Mouse (Mus musculus) midbrain, embryonic 11.5 days (tissue): ENCODE results near the gene Smarce1. TPM values are rescaled to one million over a fixed set of nuclear protein-coding genes. Genes with fewer than 3 reads are reported as not detected.
"Not testable (repeated sequence)": the region's sequence is repeated elsewhere in the genome, so short reads cannot be mapped to it uniquely, and the experiment has no call there.

Experiments used
- ATAC-seq: fragments of 200-750 bp; cut with Nextera tagmentation; 2 replicates; pipeline ENCODE4 v1.8.0; 2017; ENCODE audit warnings: moderate TSS enrichment, moderate library complexity; ENCODE audit not compliant: low FRiP score
- DNase-seq: peaks from one replicate; pipeline ENCODE4 v3.0.0; 2015; ENCODE audit warnings: low spot score; ENCODE audit errors: missing footprints
- H3K27ac ChIP-seq: fragments of 300-500 bp; sonication (generic); 2 replicates; pipeline ENCODE4 v1.5.1; 2014; ENCODE audit warnings: low read depth, low read length
- H3K27me3 ChIP-seq: fragments of 300-500 bp; sonication (generic); 2 replicates; pipeline ENCODE4 v1.6.1; 2014; ENCODE audit warnings: mild to moderate bottlenecking, low read length, moderate library complexity, mixed read lengths; ENCODE audit not compliant: control insufficient read depth, insufficient read depth
- H3K36me3 ChIP-seq: fragments of 300-500 bp; sonication (generic); 2 replicates; pipeline ENCODE4 v1.6.1; 2014; ENCODE audit warnings: mild to moderate bottlenecking, low read length, moderate library complexity, mixed read lengths; ENCODE audit not compliant: control insufficient read depth, insufficient read depth
- H3K4me1 ChIP-seq: fragments of 300-500 bp; sonication (generic); 2 replicates; pipeline ENCODE4 v1.6.1; 2014; ENCODE audit warnings: low read length; ENCODE audit not compliant: control insufficient read depth, insufficient read depth
- H3K4me2 ChIP-seq: fragments of 300-500 bp; sonication (generic); 2 replicates; pipeline ENCODE4 v1.6.1; 2014; ENCODE audit warnings: mild to moderate bottlenecking, moderate library complexity
- H3K4me3 ChIP-seq: fragments of 300-500 bp; sonication (generic); 2 replicates; pipeline ENCODE4 v1.5.1; 2014; ENCODE audit warnings: low read depth, low read length
- H3K9ac ChIP-seq: fragments of 300-500 bp; sonication (generic); 2 replicates; pipeline ENCODE4 v1.6.1; 2014; ENCODE audit warnings: low read length
- H3K9me3 ChIP-seq: fragments of 300-500 bp; sonication (generic); 2 replicates; pipeline ENCODE4 v1.6.1; 2016; ENCODE audit warnings: low read length; ENCODE audit not compliant: control insufficient read depth
- WGBS: fragments of 180-500 bp; shearing (Covaris S2); extraction: QIAGEN DNeasy Blood & Tissue Kit; methylation state at CpG from one replicate; pipeline ENCODE4 v1.1.7; 2014; 5-methylcytosine and 5-hydroxymethylcytosine counted together
- polyA plus RNA-seq: library from polyadenylated mRNA; unstranded; fragments of >200 nt; fragmentation: Nextera tagmentation; extraction: Ambion mirVana; gene quantifications from 2 replicates; pipeline ENCODE4 v1.2.1, GENCODE M21; 2014

Smarce1 gene
- polyA plus RNA-seq, 1 experiment from 2014 or later, result 184 TPM

- no peaks in the 10 kb centered on the region for H3K36me3 ChIP-seq
Measured at GRCm38 (mm10) chr11:99255316-99255715, 24.5 kb upstream of the Smarce1 start.

GRCm38 (mm10) chr11:99253893-99254292, 23.1 kb upstream of the Smarce1 start:
- Histone ChIP-seq H3K9ac (no peak overlapping the region), H3K27me3 (no peaks in the 10 kb centered on the region), H3K4me1 (no peaks in the 10 kb centered on the region), H3K36me3 (no peaks in the 10 kb centered on the region), H3K4me3 (no peak overlapping the region), H3K9me3 (no peaks in the 10 kb centered on the region), H3K4me2 (no peak overlapping the region), H3K27ac (no peak overlapping the region)
- ATAC-seq (no peak), DNase-seq (no peak)
- WGBS, result 62% methylated on average over 2 of the region's 2 CpGs

More at GRCm38 (mm10) chr11:99255316-99255715, 24.5 kb upstream of the Smarce1 start:
- H3K9me3 ChIP-seq, result no peaks in the 10 kb centered on the region
- no peaks in the 10 kb centered on the region for H3K27me3 ChIP-seq
- no peak overlapping the region for H3K9ac ChIP-seq
- ATAC-seq (no peak), DNase-seq (no peak)
- no peak overlapping the region for H3K27ac ChIP-seq
- H3K4me1 ChIP-seq, result no peaks in the 10 kb centered on the region
- no peak overlapping the region for H3K4me2 ChIP-seq
- H3K4me3 ChIP-seq, result no peak overlapping the region
- WGBS, result 91% methylated on average over 8 of the region's 8 CpGs

- no peaks in the 10 kb centered on the region for H3K27me3 ChIP-seq
- H3K27ac ChIP-seq, result no peak overlapping the region
- DNase-seq, result no peak
- no peaks in the 10 kb centered on the region for H3K4me1 ChIP-seq
- no peak overlapping the region for H3K4me2 ChIP-seq
- no peak overlapping the region for H3K9ac ChIP-seq
- no peak for ATAC-seq
- no peak overlapping the region for H3K4me3 ChIP-seq
- 79% methylated on average over 8 of the region's 8 CpGs for WGBS
- H3K9me3 ChIP-seq, result no peaks in the 10 kb centered on the region
- H3K36me3 ChIP-seq, result no peaks in the 10 kb centered on the region
Measured at GRCm38 (mm10) chr11:99252671-99253070, 21.9 kb upstream of the Smarce1 start.

GRCm38 (mm10) chr11:99250666-99251065, 19.8 kb upstream of the Smarce1 start:
- 78% methylated on average over 3 of the region's 3 CpGs for WGBS
- H3K4me1 ChIP-seq, result no peaks in the 10 kb centered on the region
- H3K4me3 ChIP-seq, result no peak overlapping the region
- H3K9ac ChIP-seq, result no peak overlapping the region
- DNase-seq, result no peak
- H3K27ac ChIP-seq, result no peak overlapping the region
- no peaks in the 10 kb centered on the region for H3K9me3 ChIP-seq
- H3K36me3 ChIP-seq, result no peaks in the 10 kb centered on the region
- H3K27me3 ChIP-seq, result no peaks in the 10 kb centered on the region
- no peak for ATAC-seq
- H3K4me2 ChIP-seq, result no peak overlapping the region

GRCm38 (mm10) chr11:99250241-99250640, 19.4 kb upstream of the Smarce1 start:
- Histone ChIP-seq H3K9me3 (no peaks in the 10 kb centered on the region), H3K9ac (no peak overlapping the region), H3K27ac (no peak overlapping the region), H3K4me3 (no peak overlapping the region), H3K27me3 (no peaks in the 10 kb centered on the region), H3K36me3 (no peaks in the 10 kb centered on the region), H3K4me2 (no peak overlapping the region), H3K4me1 (no peaks in the 10 kb centered on the region)
- 71% methylated on average over 5 of the region's 5 CpGs for WGBS
- DNase-seq (no peak), ATAC-seq (no peak)

GRCm38 (mm10) chr11:99249115-99249514, 18.3 kb upstream of the Smarce1 start:
- 59% methylated on average over 4 of the region's 4 CpGs for WGBS
- Histone ChIP-seq H3K4me2 (no peak overlapping the region), H3K27ac (no peak overlapping the region), H3K4me3 (no peak overlapping the region), H3K4me1 (no peaks in the 10 kb centered on the region), H3K9me3 (no peaks in the 10 kb centered on the region), H3K36me3 (no peaks in the 10 kb centered on the region), H3K27me3 (no peaks in the 10 kb centered on the region), H3K9ac (no peak overlapping the region)
- ATAC-seq (no peak), DNase-seq (peak; percentile 84)

- no peak overlapping the region for H3K9ac ChIP-seq
- no peak for DNase-seq
- H3K27me3 ChIP-seq, result no peaks in the 10 kb centered on the region
- 90% methylated on average over 4 of the region's 4 CpGs for WGBS
- H3K9me3 ChIP-seq, result no peaks in the 10 kb centered on the region
- no peak overlapping the region for H3K4me2 ChIP-seq
- H3K27ac ChIP-seq, result no peak overlapping the region
- H3K36me3 ChIP-seq, result no peaks in the 10 kb centered on the region
- H3K4me3 ChIP-seq, result no peak overlapping the region
- no peak for ATAC-seq
- H3K4me1 ChIP-seq, result no peaks in the 10 kb centered on the region
Measured at GRCm38 (mm10) chr11:99247916-99248315, 17.1 kb upstream of the Smarce1 start.

- not testable (repeated sequence) for H3K9me3 ChIP-seq, H3K36me3 ChIP-seq, H3K4me3 ChIP-seq, H3K27me3 ChIP-seq, DNase-seq, ATAC-seq, H3K9ac ChIP-seq, H3K27ac ChIP-seq, H3K4me1 ChIP-seq, H3K4me2 ChIP-seq
- WGBS, result 54% methylated on average over 3 of the region's 3 CpGs
Measured at GRCm38 (mm10) chr11:99244519-99244918, 13.7 kb upstream of the Smarce1 start.

- peak within 1 kb of the TSS; percentile 46; the same call in 1 of the 2 replicates for H3K9ac ChIP-seq
- H3K9me3 ChIP-seq, result no peaks in the 10 kb centered on the region
- DNase-seq, result peak; percentile 90
- H3K27me3 ChIP-seq, result no peaks in the 10 kb centered on the region
- peak within 1 kb of the TSS; percentile 35 for H3K4me2 ChIP-seq
- H3K4me1 ChIP-seq, result no peaks in the 10 kb centered on the region
- no peaks in the 10 kb centered on the region for H3K36me3 ChIP-seq
- 10% methylated on average over 17 of the region's 17 CpGs for WGBS
- ATAC-seq, result no peak; the same call in 1 of the 2 replicates
- no peak within 1 kb of the TSS for H3K27ac ChIP-seq
- peak within 1 kb of the TSS; percentile 12; the same call in 1 of the 2 replicates for H3K4me3 ChIP-seq
Measured at GRCm38 (mm10) chr11:99243820-99244374, 13.1 kb upstream of the Smarce1 start, which contains the start of gene Krt222. Gene Krt222 (minus strand): TSS chr11:99244085.
